Comparison of ENCODE assay signal across 10 mouse cellular contexts in the genomic region with DNA sequence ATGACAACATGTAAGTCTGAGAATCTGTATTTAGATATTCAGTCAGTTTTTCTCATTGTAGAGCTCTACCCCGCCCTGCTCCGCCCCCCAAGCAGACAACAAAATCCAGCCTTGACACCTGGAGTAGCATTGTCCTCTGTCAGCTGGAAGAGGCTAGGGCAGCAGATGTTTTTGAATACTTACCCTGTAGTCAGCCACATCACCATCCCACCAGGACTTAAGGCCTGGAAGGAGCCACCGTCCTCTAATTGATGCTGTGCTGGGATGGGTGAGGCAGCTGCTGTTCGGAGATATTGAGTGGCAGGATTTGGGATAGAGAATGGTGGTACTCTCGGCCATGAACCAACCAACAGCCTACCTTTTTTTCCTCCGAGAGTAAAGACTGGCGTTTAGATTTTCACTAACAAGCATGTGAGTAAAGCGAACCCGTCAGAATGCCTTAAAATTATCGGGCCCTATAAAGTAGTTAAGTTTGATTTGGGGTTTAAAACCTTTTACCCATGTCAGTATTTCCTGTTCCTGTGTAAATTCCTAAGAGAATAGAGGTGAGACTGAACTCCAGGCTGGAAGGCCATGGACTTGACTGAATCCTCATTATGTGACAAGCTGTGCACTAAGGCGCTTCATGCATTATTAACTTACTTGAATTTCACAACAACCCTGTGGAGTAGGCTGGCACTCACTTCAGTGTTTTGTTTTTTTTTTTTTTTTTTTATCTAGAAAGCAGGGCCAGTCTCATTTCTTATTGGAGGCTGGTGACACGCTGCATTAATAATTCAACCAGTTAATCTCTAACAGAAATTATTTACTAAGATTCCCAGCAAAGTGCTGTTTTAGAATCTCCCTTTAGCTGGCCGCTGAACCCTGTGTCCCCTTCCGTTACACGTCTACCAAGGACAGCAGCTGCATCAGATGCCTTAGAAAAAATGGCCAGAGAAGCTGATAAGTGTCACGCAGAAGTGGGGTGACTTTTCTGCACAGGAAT. TPM values are rescaled to one million over a fixed set of nuclear protein-coding genes. Genes with fewer than 3 reads are reported as not detected.
DNase-seq lines count a peak whose midpoint lies in the region; ATAC-seq lines count a peak whose summit lies in the region.
"Had no signal": no experiment of that assay in that cellular context is flagged by ENCODE, and none has a peak within 500 bp of the region (broad histone marks: within the 10 kb centered on the region; RNA-seq: fewer than 3 reads in every experiment).

No protein-coding gene starts in this region.

- peak overlapping the region; percentile 71 for H3K27ac ChIP-seq in hindbrain, embryonic 15.5 days (replicated peaks)
- peak overlapping the region; percentile 93 for H3K27ac ChIP-seq in midbrain, embryonic 12.5 days (replicated peaks)

- no peak overlapping the region for H3K9ac ChIP-seq in hindbrain, embryonic 15.5 days
- H3K9ac ChIP-seq in midbrain, embryonic 12.5 days (replicated peaks) = peak overlapping the region; percentile 37; the same call in 1 of the 2 replicates

- peak overlapping the region; percentile 38 for H3K4me2 ChIP-seq in hindbrain, embryonic 15.5 days
- peak overlapping the region; percentile 39 for H3K4me2 ChIP-seq in midbrain, embryonic 12.5 days (replicated peaks)

- no peak overlapping the region for H3K4me3 ChIP-seq in hindbrain, embryonic 15.5 days
- H3K4me3 ChIP-seq in midbrain, embryonic 12.5 days = 0 out of 2 replicates have a peak overlapping the region, but pooled peaks have one; percentile 5
- H3K4me3 ChIP-seq: erythroblast, embryonic 14.5 days had no signal

- 20% methylated on average over 16 of the region's 16 CpGs for WGBS in hindbrain, embryonic 15.5 days
- 15% methylated on average over 16 of the region's 16 CpGs for WGBS in midbrain, embryonic 12.5 days

- no peak for ATAC-seq in hindbrain, embryonic 15.5 days (ENCODE audit: low FRiP score, low read depth)
- ATAC-seq in midbrain, embryonic 12.5 days (ENCODE audit: low FRiP score, low read depth) = peak; percentile 58

- H3K27me3 ChIP-seq in hindbrain, embryonic 15.5 days = no peaks in the 10 kb centered on the region
- no peaks in the 10 kb centered on the region for H3K27me3 ChIP-seq in midbrain, embryonic 12.5 days

- no peaks in the 10 kb centered on the region for H3K9me3 ChIP-seq in hindbrain, embryonic 15.5 days
- no peaks in the 10 kb centered on the region for H3K9me3 ChIP-seq in midbrain, embryonic 12.5 days

- DNase-seq in embryo, embryonic 11 days = peak; percentile 38
- DNase-seq in embryo, embryonic 10 days (ENCODE audit: low spot score) = no peak
- peak; percentile 52 for DNase-seq in ZHBTc4 (ENCODE audit: low read depth, low spot score)
- no peak for DNase-seq in cerebellum, adult 9-10 months
- DNase-seq in cerebellum, postnatal 4 days (ENCODE audit: low spot score in 2 of 2) = no peak
- DNase-seq in adrenal gland, postnatal 4 days (ENCODE audit: low spot score in 2 of 2) = no peak

- H3K4me1 ChIP-seq in hindbrain, embryonic 15.5 days (replicated peaks) = peaks cover 32% of the 10 kb centered on the region
- peaks cover 55% of the 10 kb centered on the region for H3K4me1 ChIP-seq in midbrain, embryonic 12.5 days

- no peaks in the 10 kb centered on the region for H3K36me3 ChIP-seq in hindbrain, embryonic 15.5 days
- H3K36me3 ChIP-seq in midbrain, embryonic 12.5 days = 0 out of 2 replicates have a peak, but pooled peaks cover 2% of the 10 kb centered on the region

RNA-seq across cellular contexts. Expression of gene Plpp3, which starts 13.0 kb away (rescaled TPM):
- polyA plus RNA-seq in hindbrain, embryonic 15.5 days (2015; fragmentation: Nextera tagmentation; extraction: Ambion mirVana) = 92.4 and 95.1 TPM in 2 replicates
- 57.7 and 66.4 TPM in 2 replicates for polyA plus RNA-seq in midbrain, embryonic 12.5 days (2016; fragmentation: Nextera tagmentation; extraction: Ambion mirVana)
- total RNA-seq in adrenal gland, postnatal 4 days (2021) = 100 to 1,000 TPM; 231 to 252 TPM
- total RNA-seq: megakaryocyte progenitor cell, adult 5-6 weeks had no signal

Comparison
In these comparisons a context has a peak if more than half of its experiments do, and no peak if none do; other contexts are left out.
1. DNase-seq: peak in embryo, embryonic 11 days (single experiment) and ZHBTc4 (single experiment); none in embryo, embryonic 10 days (single experiment), cerebellum, adult 9-10 months (single experiment), cerebellum, postnatal 4 days (0 of 2) and adrenal gland, postnatal 4 days (0 of 2).